34 mouse cellular contexts compared by ENCODE assay signal in genomic region chr13:95393242-95393641, GRCm38 (mm10). TPM values are rescaled to one million over a fixed set of nuclear protein-coding genes. Genes with fewer than 3 reads are reported as not detected.
DNase-seq lines count a peak whose midpoint lies in the region; ATAC-seq and TF ChIP-seq lines count a peak whose summit lies in the region.
"Had no signal": no experiment of that assay in that cellular context is flagged by ENCODE, and none has a peak within 500 bp of the region (broad histone marks: within the 10 kb centered on the region; RNA-seq: fewer than 3 reads in every experiment).

No protein-coding gene starts in this region.

- no peak overlapping the region for H3K27ac ChIP-seq in midbrain, embryonic 11.5 days (ENCODE audit: low read depth, low read length)
- H3K27ac ChIP-seq in midbrain, postnatal 0 days (ENCODE audit: low read depth, low read length): no peak overlapping the region
- H3K27ac ChIP-seq: embryonic facial prominence, embryonic 10.5 days; embryonic facial prominence, embryonic 13.5 days; forebrain, embryonic 12.5 days; forebrain, embryonic 15.5 days; gastrocnemius, adult 2 months; hindbrain, embryonic 10.5 days; hindbrain, embryonic 13.5 days had no signal

- H3K4me3 ChIP-seq in midbrain, embryonic 11.5 days (ENCODE audit: low read depth, low read length): no peak overlapping the region
- no peak overlapping the region for H3K4me3 ChIP-seq in midbrain, postnatal 0 days (ENCODE audit: low read depth, low read length)
- H3K4me3 ChIP-seq: embryonic facial prominence, embryonic 10.5 days; embryonic facial prominence, embryonic 13.5 days; erythroblast, embryonic 14.5 days; forebrain, embryonic 12.5 days; forebrain, embryonic 15.5 days; gastrocnemius, adult 2 months; hindbrain, embryonic 10.5 days; hindbrain, embryonic 13.5 days had no signal

- H3K4me2 ChIP-seq in midbrain, embryonic 11.5 days: no peak overlapping the region
- H3K4me2 ChIP-seq in midbrain, postnatal 0 days (ENCODE audit: low read depth, low read length, poor library complexity, severe bottlenecking): no peak overlapping the region
- H3K4me2 ChIP-seq: embryonic facial prominence, embryonic 13.5 days; forebrain, embryonic 12.5 days; forebrain, embryonic 15.5 days; heart, embryonic 11.5 days; hindbrain, embryonic 13.5 days had no signal

- H3K9ac ChIP-seq in midbrain, embryonic 11.5 days (ENCODE audit: low read length): no peak overlapping the region
- no peak overlapping the region for H3K9ac ChIP-seq in midbrain, postnatal 0 days (replicated peaks; ENCODE audit: low read length, poor library complexity, severe bottlenecking)
- H3K9ac ChIP-seq: embryonic facial prominence, embryonic 13.5 days; forebrain, embryonic 12.5 days; forebrain, embryonic 15.5 days; hindbrain, embryonic 13.5 days had no signal

- peak; percentile 79 for ATAC-seq in frontal cortex, adult (ENCODE audit: low TSS enrichment)
- no peak for ATAC-seq in midbrain, embryonic 11.5 days (ENCODE audit: low FRiP score)
- ATAC-seq in midbrain, postnatal 0 days (ENCODE audit: low FRiP score): no peak
- ATAC-seq: forebrain, embryonic 15.5 days; hindbrain, embryonic 16.5 days; Patski had no signal

- no peaks in the 10 kb centered on the region for H3K27me3 ChIP-seq in midbrain, embryonic 11.5 days (ENCODE audit: control insufficient read depth, insufficient read depth, low read length)
- no peaks in the 10 kb centered on the region for H3K27me3 ChIP-seq in midbrain, postnatal 0 days (ENCODE audit: insufficient read depth, low read length)
- H3K27me3 ChIP-seq: CH12.LX; embryonic facial prominence, embryonic 13.5 days; forebrain, embryonic 12.5 days; forebrain, embryonic 15.5 days; hindbrain, embryonic 13.5 days had no signal

- 92% methylated on average over 7 of the region's 7 CpGs for WGBS in midbrain, embryonic 11.5 days
- WGBS in midbrain, postnatal 0 days: 85% methylated on average over 7 of the region's 7 CpGs

- H3K9me3 ChIP-seq in midbrain, embryonic 11.5 days (ENCODE audit: control insufficient read depth, low read length): peaks cover 8% of the 10 kb centered on the region
- no peaks in the 10 kb centered on the region; the same call in 1 of the 2 replicates for H3K9me3 ChIP-seq in midbrain, postnatal 0 days (ENCODE audit: low read length)
- H3K9me3 ChIP-seq: forebrain, embryonic 15.5 days had no signal

- DNase-seq in frontal cortex, postnatal 36 days (ENCODE audit: low spot score in 2 of 2): no peak
- DNase-seq in midbrain, embryonic 11.5 days (ENCODE audit: low spot score, missing footprints): peak; percentile 60
- DNase-seq in midbrain, postnatal 0 days (ENCODE audit: low spot score): no peak
- DNase-seq in CD4-positive helper T cell, adult 2 months (ENCODE audit: low read depth, low spot score): peak; percentile 19
- DNase-seq in naive thymus-derived CD4-positive, alpha-beta T cell, adult 2 months (ENCODE audit: low read depth): peak; percentile 35
- no peak for DNase-seq in testis, postnatal 10 days (ENCODE audit: low spot score)
- no peak for DNase-seq in gastrocnemius, postnatal 25 days
- DNase-seq: adrenal gland, adult 2 months; adrenal gland, postnatal 14 days; cerebellum, adult 11-12 months; cerebellum, adult 8-10 months; cerebellum, postnatal 10 days; cerebellum, postnatal 36 days; embryo, embryonic 11 days; gastrocnemius, adult 2 months; gastrocnemius, postnatal 14 days; heart, postnatal 36 days had no signal

- H3K4me1 ChIP-seq in midbrain, embryonic 11.5 days (ENCODE audit: control insufficient read depth, insufficient read depth, low read length): no peaks in the 10 kb centered on the region
- no peaks in the 10 kb centered on the region for H3K4me1 ChIP-seq in midbrain, postnatal 0 days (ENCODE audit: insufficient read depth, low read length)
- H3K4me1 ChIP-seq: embryonic facial prominence, embryonic 10.5 days; embryonic facial prominence, embryonic 13.5 days; forebrain, embryonic 12.5 days; forebrain, embryonic 15.5 days; hindbrain, embryonic 13.5 days had no signal

- no peaks in the 10 kb centered on the region for H3K36me3 ChIP-seq in midbrain, embryonic 11.5 days (ENCODE audit: control insufficient read depth, insufficient read depth, low read length)
- no peaks in the 10 kb centered on the region for H3K36me3 ChIP-seq in midbrain, postnatal 0 days (ENCODE audit: insufficient read depth, low read length)
- H3K36me3 ChIP-seq: embryonic facial prominence, embryonic 10.5 days; embryonic facial prominence, embryonic 13.5 days; forebrain, embryonic 12.5 days; forebrain, embryonic 15.5 days; G1E; hindbrain, embryonic 10.5 days; hindbrain, embryonic 13.5 days had no signal

- TF ChIP-seq CTCF in midbrain, postnatal 0 days (IDR thresholded peaks at IDR 0.05): no peak

RNA-seq across cellular contexts. Expression of gene Aggf1, which starts 18.1 kb away (rescaled TPM):
- polyA plus RNA-seq in midbrain, embryonic 11.5 days (2014; fragmentation: Nextera tagmentation; extraction: Ambion mirVana): 55.1 and 56.5 TPM in 2 replicates
- total RNA-seq in midbrain, postnatal 0 days (2014; rRNA removed): 25.5 and 27.6 TPM in 2 replicates
- polyA plus RNA-seq in midbrain, postnatal 0 days (2015; fragmentation: Nextera tagmentation; extraction: Ambion mirVana): 26.7 and 28.7 TPM in 2 replicates
- total RNA-seq in gastrocnemius, postnatal 25 days (2021): 10 to 100 TPM; 16.2 to 16.5 TPM

RNA-seq across cellular contexts. Expression of gene Crhbp, which starts 51.5 kb away (rescaled TPM):
- polyA plus RNA-seq in midbrain, embryonic 11.5 days (2014; fragmentation: Nextera tagmentation; extraction: Ambion mirVana): 1.9 TPM in 2 replicates
- 3.7 and 7.7 TPM in 2 replicates for total RNA-seq in midbrain, postnatal 0 days (2014; rRNA removed)
- polyA plus RNA-seq in midbrain, postnatal 0 days (2015; fragmentation: Nextera tagmentation; extraction: Ambion mirVana): 5.2 and 6.7 TPM in 2 replicates
- not detected for total RNA-seq in gastrocnemius, postnatal 25 days (2021)
- total RNA-seq: adrenal gland, postnatal 14 days; adrenal gland, postnatal 4 days; CH12.LX; gastrocnemius, adult 2 months; gastrocnemius, postnatal 14 days; heart, adult 8-10 months; heart, postnatal 36 days had no signal
- polyA plus RNA-seq: adrenal gland, adult 2 months; erythroblast, embryonic 14.5 days; G1E; heart, embryonic 11.5 days; heart, embryonic 14.5 days; heart, postnatal 0 days; Patski had no signal

Comparison
In these comparisons a context has a peak if more than half of its experiments do, and no peak if none do; other contexts are left out.
1. DNase-seq: peak in midbrain, embryonic 11.5 days (single experiment), CD4-positive helper T cell, adult 2 months (single experiment) and naive thymus-derived CD4-positive, alpha-beta T cell, adult 2 months (single experiment); none in frontal cortex, postnatal 36 days (0 of 2), midbrain, postnatal 0 days (single experiment), testis, postnatal 10 days (single experiment) and gastrocnemius, postnatal 25 days (single experiment).